Mouse (Mus musculus) c-Kit-positive CD71-positive TER-119-negative erythroid progenitor cells, embryonic 14.5 days (primary cell): Measurements from ENCODE around the gene Krt83.
A peak's percentile ranks its signal among the peaks of the same experiment; 100 is the strongest.
"Not testable (repeated sequence)": the region's sequence is repeated elsewhere in the genome, so short reads cannot be mapped to it uniquely, and the experiment has no call there.

ENCODE experiments used
- DNase-seq: peaks from one replicate; pipeline ENCODE4 v3.0.0-alpha.2; 2013; ENCODE audit warnings: low read depth

Krt83 gene

DNA sequence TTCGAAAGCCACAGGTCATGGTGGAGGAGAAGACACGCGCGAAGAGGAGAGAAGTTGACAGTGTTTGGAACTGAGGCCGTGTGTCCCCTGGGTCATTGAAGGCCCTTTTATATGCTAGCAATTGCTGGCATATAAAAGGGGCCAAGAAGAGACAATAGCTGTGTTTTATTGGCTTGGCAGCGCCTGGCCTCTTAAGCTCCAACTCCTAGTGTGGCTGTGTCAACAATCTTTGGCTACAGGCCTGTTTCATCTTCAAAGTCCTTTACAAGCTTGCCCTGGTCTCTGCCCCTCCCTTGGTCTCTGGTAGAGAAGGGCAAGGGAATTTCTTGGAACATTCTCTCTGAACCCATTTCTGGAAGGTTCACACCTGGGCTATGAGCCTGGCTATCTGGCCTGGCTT, at the start of gene Krt83:
TSS of gene Krt83 (minus strand) at position 82 of the 400 bp plus-strand sequence.
- no peak for DNase-seq

- DNase-seq: no peak
Observed at GRCm38 (mm10) chr15:101538580-101538900, 47.2 kb upstream of the Krt83 start.

- no peak for DNase-seq
Observed at GRCm38 (mm10) chr15:101537864-101538579, 46.7 kb upstream of the Krt83 start.

DNA sequence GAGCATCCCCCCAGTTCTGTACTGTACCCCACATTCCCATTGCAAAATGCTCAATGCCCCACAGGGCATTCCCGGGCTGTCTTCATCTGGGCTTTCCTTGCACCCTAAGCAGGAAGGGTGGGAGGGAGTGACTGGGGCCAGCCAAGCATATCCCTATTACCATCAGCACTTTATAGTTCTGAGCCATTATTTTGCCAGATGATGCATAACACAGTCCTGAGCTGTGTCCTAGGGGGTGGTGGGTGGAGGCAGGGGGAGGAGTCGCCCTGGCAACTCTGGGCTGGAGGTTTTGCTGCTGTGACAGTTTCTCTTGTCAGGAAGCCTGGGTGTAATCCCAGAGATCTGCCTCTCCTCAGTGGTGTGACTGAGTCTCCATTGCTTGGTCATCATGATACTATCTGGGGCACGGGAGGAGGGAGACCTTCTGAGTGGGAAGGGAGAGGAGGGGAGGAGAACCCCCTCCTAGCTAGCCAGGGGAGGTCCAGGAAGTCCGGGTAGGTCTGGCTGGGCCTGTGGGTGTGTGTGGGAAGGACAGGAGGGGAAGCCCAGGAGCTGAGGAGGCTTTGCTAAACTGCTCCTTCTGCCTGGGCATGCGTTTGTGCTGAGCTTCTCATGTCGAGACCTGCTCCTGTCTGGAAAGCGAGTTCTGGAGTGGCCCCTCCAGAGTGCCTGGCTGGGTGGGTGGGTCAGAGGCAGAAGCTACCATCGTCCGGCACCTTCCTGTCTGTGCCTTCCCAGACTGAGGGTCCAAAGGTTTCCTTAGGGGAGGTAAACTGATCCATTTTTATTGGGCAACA, 44.9 kb upstream of the Krt83 start:
- no peak for DNase-seq

- no peak for DNase-seq
Observed at GRCm38 (mm10) chr15:101532720-101533119, 41.4 kb upstream of the Krt83 start, which contains the start of gene Krt84. Krt84 (minus strand) TSS chr15:101532820.

- DNase-seq: no peak
Observed at GRCm38 (mm10) chr15:101522556-101523232, 31.4 kb upstream of the Krt83 start.

- peak; percentile 15 for DNase-seq
Observed at GRCm38 (mm10) chr15:101519792-101520191, 28.5 kb upstream of the Krt83 start.

DNA sequence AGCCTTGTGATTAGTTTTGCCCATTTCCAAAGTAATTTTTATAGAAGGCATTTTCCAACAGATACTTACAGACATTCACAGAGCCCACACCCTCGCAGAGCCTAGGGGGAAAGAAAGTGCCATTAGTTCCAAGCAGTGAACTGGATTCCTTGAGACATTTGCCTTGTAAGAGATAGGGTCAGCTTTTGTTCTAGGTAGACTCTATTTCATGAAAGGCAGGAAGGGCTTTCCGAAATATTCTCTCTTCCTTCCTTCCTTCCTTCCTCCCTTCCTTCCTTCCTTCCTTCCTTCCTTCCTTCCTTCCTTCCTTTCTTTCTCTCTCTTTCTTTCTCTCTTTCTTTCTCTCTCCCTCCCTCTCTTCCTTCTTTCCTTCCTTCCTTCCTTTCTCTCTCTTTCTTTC, 25.8 kb upstream of the Krt83 start, which contains the start of gene Gm49425:
TSS of gene Gm49425 (minus strand) at position 101 of the 400 bp plus-strand sequence.
- DNase-seq: not testable (repeated sequence)

- DNase-seq: no peak
Observed at GRCm38 (mm10) chr15:101508247-101508646, 16.9 kb upstream of the Krt83 start.

GRCm38 (mm10) chr15:101506896-101507758, 15.8 kb upstream of the Krt83 start:
- no peak for DNase-seq

DNA sequence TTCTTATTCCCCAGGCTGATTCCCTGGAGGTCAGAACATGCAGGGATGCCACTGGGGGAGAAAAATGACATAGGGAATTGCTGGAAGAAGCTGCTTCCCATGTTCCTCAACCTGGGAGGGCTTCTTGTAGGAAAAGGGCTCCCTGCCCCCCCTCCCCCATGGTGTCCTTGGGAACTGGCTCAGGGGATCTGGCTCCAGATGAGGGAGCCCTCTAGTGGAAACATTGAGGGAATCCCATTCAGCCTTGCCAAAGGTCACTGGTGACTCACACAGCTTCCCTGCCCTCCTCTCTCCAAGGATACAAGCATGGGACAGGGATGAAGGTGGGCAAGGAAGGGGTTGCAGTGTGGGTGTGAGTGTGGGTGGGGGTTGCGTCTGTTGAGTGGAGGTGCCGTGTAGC, 5.9 kb upstream of the Krt83 start:
- DNase-seq: no peak

DNA sequence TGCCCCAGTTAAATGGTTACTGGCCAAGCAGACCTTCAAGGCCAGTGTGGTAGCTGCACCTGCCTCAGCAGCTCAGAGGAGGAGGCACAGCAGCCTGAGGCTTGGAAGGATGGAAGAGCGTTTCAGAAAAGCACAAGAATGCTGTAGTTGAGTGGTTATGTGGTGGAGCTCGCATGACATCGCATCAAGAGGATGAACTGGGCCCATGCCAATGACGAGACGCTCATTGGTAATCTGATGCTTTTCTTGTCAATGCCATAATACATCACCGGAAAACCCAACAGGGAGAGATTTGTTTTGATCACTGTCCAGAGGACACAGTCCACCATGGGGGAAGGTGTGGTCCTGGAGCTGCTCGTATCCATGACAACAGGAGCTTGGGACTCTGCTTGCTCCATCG, 4.0 kb upstream of the Krt83 start:
- no peak for DNase-seq

DNA sequence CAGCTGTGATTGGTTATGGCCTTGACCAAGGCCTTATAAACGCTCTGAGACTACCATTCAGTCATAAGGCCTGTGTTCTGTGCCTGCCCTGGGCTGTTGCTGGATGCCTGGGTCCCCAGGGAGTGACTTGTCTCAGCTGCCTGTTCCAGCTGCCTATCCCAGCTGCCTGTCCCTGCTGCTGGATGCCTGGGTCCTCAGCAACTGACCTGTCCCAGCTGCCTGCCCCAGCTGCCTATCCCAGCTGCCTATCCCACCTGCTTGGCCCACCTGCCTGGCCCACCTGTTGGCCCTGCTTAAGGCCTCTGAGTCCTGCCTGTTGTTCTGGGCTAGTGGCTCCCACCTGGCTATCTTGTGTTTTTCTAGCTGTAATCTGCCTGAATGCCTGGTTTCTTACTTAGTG, 2.9 kb upstream of the Krt83 start:
- DNase-seq: no peak

- no peak for DNase-seq
Observed at GRCm38 (mm10) chr15:101493713-101494112, 2.4 kb upstream of the Krt83 start.

GRCm38 (mm10) chr15:101492718-101493117, 1.4 kb upstream of the Krt83 start:
- DNase-seq: no peak

- no peak for DNase-seq
Observed at GRCm38 (mm10) chr15:101485911-101486635, 5.2 kb downstream of the Krt83 start.

DNA sequence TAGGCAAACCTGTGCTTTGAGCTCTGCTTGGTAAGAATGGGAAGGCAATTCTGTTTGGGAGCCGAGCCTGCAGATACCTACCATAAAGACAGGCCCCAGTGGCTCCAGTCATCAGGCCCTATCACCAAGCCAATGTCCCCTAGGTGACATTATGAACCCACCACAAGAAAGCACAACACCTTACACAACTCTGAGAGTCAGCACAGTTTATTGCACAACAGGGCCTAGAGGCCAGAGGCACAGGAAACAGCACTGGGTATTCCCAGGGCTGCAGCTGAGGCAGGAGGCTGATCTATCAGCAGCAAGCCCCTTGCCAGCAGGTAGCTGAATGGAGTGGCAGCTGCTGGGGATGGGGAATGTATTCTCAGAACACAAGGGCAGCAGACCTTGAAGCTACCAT, 6.4 kb downstream of the Krt83 start:
- no peak for DNase-seq

DNA sequence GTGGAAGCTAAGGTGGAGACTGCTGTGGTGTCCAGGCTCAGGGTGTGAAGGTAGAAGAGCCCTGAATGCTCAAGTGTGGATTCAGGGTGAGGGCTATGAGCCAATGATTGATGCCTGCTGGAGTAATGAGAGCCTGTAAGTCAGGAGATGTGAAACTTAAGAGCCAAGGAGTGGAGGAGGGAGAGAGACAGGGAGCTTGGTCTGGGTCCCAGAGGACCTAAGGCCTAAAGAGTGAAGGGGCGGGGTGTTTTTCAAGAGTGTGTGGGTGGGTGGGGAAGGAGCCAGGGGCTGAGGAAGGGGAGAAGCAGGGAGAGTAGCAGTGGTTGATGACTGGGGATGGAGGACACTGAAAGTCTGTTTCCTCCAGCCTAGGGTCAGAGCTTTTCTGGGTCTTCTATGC, 7.7 kb downstream of the Krt83 start:
- no peak for DNase-seq

- DNase-seq: no peak
Observed at GRCm38 (mm10) chr15:101482056-101482455, 9.3 kb downstream of the Krt83 start.

GRCm38 (mm10) chr15:101479666-101480060, 11.6 kb downstream of the Krt83 start:
- DNase-seq: no peak

GRCm38 (mm10) chr15:101479007-101479665, 12.2 kb downstream of the Krt83 start:
- DNase-seq: no peak
